Mouse (Mus musculus) bone marrow, adult 2 months (tissue): ENCODE data around the gene Spock1.

Experiments used
- CTCF ChIP-seq: fragments of 200-500 bp; IDR thresholded peaks from 2 replicates; pipeline ENCODE4 v1.5.1; 2011; ENCODE audit warnings: low read length, control low read depth; ENCODE audit not compliant: control insufficient read depth, insufficient read depth
- POLR2A ChIP-seq: fragments of 200-500 bp; IDR thresholded peaks from 2 replicates; pipeline ENCODE4 v1.6.1; 2011; ENCODE audit warnings: low read depth, mild to moderate bottlenecking, control low read depth, low read length, borderline replicate concordance; ENCODE audit not compliant: control insufficient read depth

- TF ChIP-seq CTCF (no peak), POLR2A (no peak)
Observed at GRCm38 (mm10) chr13:57440111-57440510, 468.0 kb downstream of the Spock1 start.
